Mouse (Mus musculus) common myeloid progenitor, adult 5-6 weeks (primary cell): Measurements from ENCODE around the gene Gm49711. TPM values are rescaled to one million over a fixed set of nuclear protein-coding genes. Genes with fewer than 3 reads are reported as not detected.
"Not testable (repeated sequence)": the region's sequence is repeated elsewhere in the genome, so short reads cannot be mapped to it uniquely, and the experiment has no call there.

Experiments used
- ATAC-seq: replicated peaks from 2 replicates; pipeline ENCODE4 v1.8.0; 2016; ENCODE audit warnings: low read depth, mild to moderate bottlenecking, moderate TSS enrichment, inconsistent platforms; ENCODE audit not compliant: poor library complexity, severe bottlenecking
- total RNA-seq: library from RNA; stranded (forward); fragments of 200-1000, 187-1606 nt; gene quantifications from 2 replicates; pipeline ENCODE4 v1.2.3, GENCODE M21; 2017

Gm49711 gene
- total RNA-seq, 1 experiment from 2014 or later = not detected

- ATAC-seq = no peak
Measured at GRCm38 (mm10) chr16:92060213-92060612, 2.1 kb downstream of the Gm49711 start.

- no peak for ATAC-seq
Measured at GRCm38 (mm10) chr16:92061586-92061985, 3.5 kb downstream of the Gm49711 start.

- no peak for ATAC-seq
Measured at GRCm38 (mm10) chr16:92062832-92063231, 4.7 kb downstream of the Gm49711 start.

GRCm38 (mm10) chr16:92064801-92065200 lies 6.7 kb downstream of the Gm49711 start:
- no peak; the same call in 1 of the 2 replicates for ATAC-seq

- ATAC-seq = no peak
Measured at GRCm38 (mm10) chr16:92070338-92070737, 12.2 kb downstream of the Gm49711 start.

GRCm38 (mm10) chr16:92076797-92077196 lies 18.7 kb downstream of the Gm49711 start:
- ATAC-seq = no peak

GRCm38 (mm10) chr16:92083771-92084453 lies 25.8 kb downstream of the Gm49711 start:
- no peak for ATAC-seq

- no peak for ATAC-seq
Measured at GRCm38 (mm10) chr16:92089225-92089624, 31.1 kb downstream of the Gm49711 start.

GRCm38 (mm10) chr16:92091876-92092275 lies 33.8 kb downstream of the Gm49711 start:
- no peak for ATAC-seq

- no peak for ATAC-seq
Measured at GRCm38 (mm10) chr16:92098351-92099051, 40.4 kb downstream of the Gm49711 start.

- no peak for ATAC-seq
Measured at GRCm38 (mm10) chr16:92099598-92099997, 41.5 kb downstream of the Gm49711 start.

- no peak for ATAC-seq
Measured at GRCm38 (mm10) chr16:92100111-92100510, 42.0 kb downstream of the Gm49711 start.

GRCm38 (mm10) chr16:92102115-92102514 lies 44.0 kb downstream of the Gm49711 start:
- no peak for ATAC-seq

- not testable (repeated sequence) for ATAC-seq
Measured at GRCm38 (mm10) chr16:92102931-92103330, 44.8 kb downstream of the Gm49711 start.

- ATAC-seq = no peak
Measured at GRCm38 (mm10) chr16:92103572-92104331, 45.6 kb downstream of the Gm49711 start.

- no peak for ATAC-seq
Measured at GRCm38 (mm10) chr16:92104332-92104590, 46.1 kb downstream of the Gm49711 start.

GRCm38 (mm10) chr16:92104951-92105350 lies 46.8 kb downstream of the Gm49711 start:
- ATAC-seq = no peak

GRCm38 (mm10) chr16:92105631-92106030 lies 47.5 kb downstream of the Gm49711 start:
- peak; percentile 42; the same call in 1 of the 2 replicates for ATAC-seq

GRCm38 (mm10) chr16:92107346-92107745 lies 49.2 kb downstream of the Gm49711 start:
- no peak for ATAC-seq

GRCm38 (mm10) chr16:92114706-92115241 lies 56.7 kb downstream of the Gm49711 start:
- no peak for ATAC-seq
